Mouse (Mus musculus) limb, embryonic 10.5 days (tissue): ENCODE data around the gene Nfam1. TPM values are rescaled to one million over a fixed set of nuclear protein-coding genes. Genes with fewer than 3 reads are reported as not detected.
A peak's percentile ranks its signal among the peaks of the same experiment; 100 is the strongest.

ENCODE experiments used
- DNase-seq: peaks from one replicate; pipeline ENCODE4 v3.0.0-alpha.2; 2017; ENCODE audit warnings: low spot score
- H3K27ac ChIP-seq: fragments of 300-500 bp; sonication (generic); 2 replicates; pipeline ENCODE4 v1.5.1; 2016; ENCODE audit warnings: mild to moderate bottlenecking
- H3K27me3 ChIP-seq: fragments of 300-500 bp; sonication (generic); 2 replicates; pipeline ENCODE4 v1.6.1; 2016; ENCODE audit warnings: low read depth, mild to moderate bottlenecking; ENCODE audit not compliant: poor library complexity, severe bottlenecking
- H3K36me3 ChIP-seq: fragments of 300-500 bp; sonication (generic); 2 replicates; pipeline ENCODE4 v1.6.1; 2016; ENCODE audit warnings: mild to moderate bottlenecking, moderate library complexity
- H3K4me1 ChIP-seq: fragments of 300-500 bp; sonication (generic); 2 replicates; pipeline ENCODE4 v1.6.1; 2016
- H3K4me3 ChIP-seq: fragments of 300-500 bp; sonication (generic); 2 replicates; pipeline ENCODE4 v1.5.1; 2016; ENCODE audit warnings: mild to moderate bottlenecking, moderate library complexity
- H3K9me3 ChIP-seq: fragments of 300-500 bp; sonication (generic); replicated peaks from 2 replicates; pipeline ENCODE4 v1.6.1; 2016; ENCODE audit warnings: mild to moderate bottlenecking
- WGBS: fragments of 180-500 bp; shearing (Covaris S2); methylation state at CpG from one replicate; pipeline ENCODE4 v1.1.7; 2016; 5-methylcytosine and 5-hydroxymethylcytosine counted together
- polyA plus RNA-seq: library from polyadenylated mRNA; unstranded; fragments of >200 nt; fragmentation: Nextera tagmentation; extraction: Ambion mirVana; gene quantifications from 2 replicates; pipeline ENCODE4 v1.2.1, GENCODE M21; 2016

Gene Nfam1
- polyA plus RNA-seq, 1 experiment from 2014 or later, result 2.6 TPM

DNA sequence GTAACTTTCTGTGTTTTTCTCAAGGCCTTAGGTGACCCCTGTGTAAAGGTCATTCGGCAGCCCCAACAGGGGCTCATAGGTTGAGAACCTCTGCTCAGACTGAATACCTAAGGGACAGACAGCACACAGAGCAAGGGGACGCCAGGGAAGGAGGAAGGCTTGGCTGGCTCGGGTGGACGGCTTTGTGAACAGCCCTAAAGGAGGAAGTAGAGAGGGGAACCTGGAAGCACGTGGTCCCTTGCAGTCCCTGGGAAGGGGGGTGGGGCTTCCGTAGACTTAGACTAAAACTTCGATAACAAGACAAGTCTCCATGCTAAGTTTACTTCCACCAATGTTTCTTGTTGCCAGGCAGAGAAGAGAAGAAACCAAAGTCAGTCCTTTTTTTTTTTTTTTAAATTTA lies 3.0 kb upstream of the Nfam1 start:
- peaks cover 80% of the 10 kb centered on the region for H3K27me3 ChIP-seq
- H3K27ac ChIP-seq, result no peak overlapping the region
- no peak overlapping the region for H3K4me3 ChIP-seq
- no peak for DNase-seq
- no peaks in the 10 kb centered on the region for H3K9me3 ChIP-seq
- H3K4me1 ChIP-seq, result peaks cover 70% of the 10 kb centered on the region
- WGBS, result 63% methylated on average over 7 of the region's 7 CpGs
- H3K36me3 ChIP-seq, result no peaks in the 10 kb centered on the region

GRCm38 (mm10) chr15:83034275-83034977 lies 1.3 kb upstream of the Nfam1 start:
- 16% methylated on average over 17 of the region's 17 CpGs for WGBS
- peaks cover 69% of the 10 kb centered on the region for H3K27me3 ChIP-seq
- no peaks in the 10 kb centered on the region for H3K9me3 ChIP-seq
- no peak for DNase-seq
- H3K27ac ChIP-seq, result 0 out of 2 replicates have a peak overlapping the region, but pooled peaks have one; percentile 0
- H3K4me3 ChIP-seq, result peak overlapping the region; percentile 25; the same call in 1 of the 2 replicates
- H3K36me3 ChIP-seq, result no peaks in the 10 kb centered on the region
- H3K4me1 ChIP-seq, result peaks cover 75% of the 10 kb centered on the region

DNA sequence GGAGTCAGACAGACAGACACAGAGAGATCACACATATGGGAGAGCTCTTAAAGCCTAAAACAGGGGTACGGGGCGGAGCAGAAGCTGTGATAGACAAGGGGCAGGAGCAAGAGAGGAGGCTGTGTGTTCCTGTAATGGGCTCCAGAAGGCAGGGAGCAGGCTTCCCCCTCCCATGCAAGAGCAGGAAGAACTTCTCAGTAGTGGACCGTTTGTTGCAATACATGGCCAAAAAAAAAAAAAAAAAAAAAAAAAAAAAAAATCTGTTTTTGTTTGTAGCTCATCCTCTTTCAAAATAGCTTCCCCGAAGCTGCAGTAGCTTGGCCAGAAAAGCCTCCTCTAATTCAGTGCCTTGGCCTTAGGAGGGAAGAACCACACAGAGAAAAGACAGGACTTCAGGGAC lies 2.2 kb downstream of the Nfam1 start:
- WGBS, result 46% methylated on average over 4 of the region's 4 CpGs
- no peak for DNase-seq
- Histone ChIP-seq H3K27me3 (peaks cover 64% of the 10 kb centered on the region), H3K4me3 (no peak overlapping the region), H3K27ac (peak overlapping the region; percentile 79), H3K36me3 (no peaks in the 10 kb centered on the region), H3K9me3 (no peaks in the 10 kb centered on the region), H3K4me1 (peaks cover 73% of the 10 kb centered on the region)

DNA sequence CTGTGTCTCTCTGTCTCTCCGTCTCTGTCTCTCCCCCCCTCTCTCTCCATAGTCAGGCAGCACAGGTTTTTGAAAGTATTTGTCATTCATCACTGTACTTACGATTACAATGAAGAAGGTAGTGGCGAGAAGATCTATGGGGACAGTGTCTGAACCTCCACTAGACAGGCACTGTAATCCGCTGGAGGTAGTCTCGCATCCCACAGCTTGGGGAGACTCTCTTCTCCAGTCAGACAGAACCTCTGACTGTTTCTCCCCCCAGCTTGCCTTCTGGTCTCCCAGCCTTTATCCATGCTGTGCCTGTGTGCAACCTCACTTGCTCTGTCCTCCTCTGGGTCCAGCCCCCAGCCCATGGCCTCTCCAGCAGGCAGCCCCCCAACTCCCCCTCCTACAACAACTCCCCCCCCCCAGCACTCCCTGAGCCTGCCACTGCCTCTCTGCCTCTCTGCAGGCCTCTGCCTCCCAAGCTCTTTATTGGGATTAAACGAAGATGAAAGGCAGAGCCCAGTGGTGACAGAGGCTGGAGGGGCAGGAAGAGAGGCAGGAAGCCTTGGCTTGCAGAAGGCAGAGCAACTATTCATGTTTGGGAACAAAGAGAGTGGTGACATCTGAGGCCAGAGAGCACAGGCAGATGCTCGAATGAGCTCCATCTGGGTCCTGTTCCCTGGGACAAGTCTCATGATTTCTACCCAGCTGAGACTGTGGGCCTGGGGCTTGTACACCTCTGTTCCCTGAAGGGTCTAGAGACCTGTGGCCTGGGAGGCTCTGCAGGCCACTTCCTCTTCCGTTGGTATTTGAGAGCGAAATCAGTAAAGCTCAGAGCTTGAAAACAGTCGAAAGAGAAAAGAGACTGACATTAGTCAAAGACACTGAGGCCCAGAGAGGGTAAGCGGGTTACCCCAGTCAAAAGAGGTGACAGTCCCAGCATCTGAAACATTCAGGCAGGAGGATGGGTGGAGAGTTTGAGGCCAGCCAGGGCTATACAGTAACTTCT lies 3.1 kb downstream of the Nfam1 start:
- Histone ChIP-seq H3K9me3 (no peaks in the 10 kb centered on the region), H3K4me1 (peaks cover 79% of the 10 kb centered on the region), H3K27me3 (peaks cover 59% of the 10 kb centered on the region), H3K36me3 (no peaks in the 10 kb centered on the region), H3K4me3 (no peak overlapping the region), H3K27ac (peak overlapping the region; percentile 79)
- no peak for DNase-seq
- 34% methylated on average over 11 of the region's 11 CpGs for WGBS

GRCm38 (mm10) chr15:83026129-83026528 lies 7.0 kb downstream of the Nfam1 start:
- peaks cover 31% of the 10 kb centered on the region for H3K27me3 ChIP-seq
- WGBS, result 31% methylated on average over 8 of the region's 8 CpGs
- H3K27ac ChIP-seq, result peak overlapping the region; percentile 77
- H3K9me3 ChIP-seq, result no peaks in the 10 kb centered on the region
- H3K4me1 ChIP-seq, result peaks cover 67% of the 10 kb centered on the region
- peak overlapping the region; percentile 31; the same call in 1 of the 2 replicates for H3K4me3 ChIP-seq
- DNase-seq, result no peak
- no peaks in the 10 kb centered on the region for H3K36me3 ChIP-seq

GRCm38 (mm10) chr15:83025041-83025760 lies 7.9 kb downstream of the Nfam1 start:
- WGBS, result 5% methylated on average over 25 of the region's 25 CpGs
- Histone ChIP-seq H3K27ac (peak overlapping the region; percentile 77), H3K4me1 (peaks cover 59% of the 10 kb centered on the region), H3K4me3 (peak overlapping the region; percentile 31), H3K9me3 (no peaks in the 10 kb centered on the region), H3K36me3 (no peaks in the 10 kb centered on the region), H3K27me3 (peaks cover 31% of the 10 kb centered on the region)
- DNase-seq, result peak; percentile 83

DNA sequence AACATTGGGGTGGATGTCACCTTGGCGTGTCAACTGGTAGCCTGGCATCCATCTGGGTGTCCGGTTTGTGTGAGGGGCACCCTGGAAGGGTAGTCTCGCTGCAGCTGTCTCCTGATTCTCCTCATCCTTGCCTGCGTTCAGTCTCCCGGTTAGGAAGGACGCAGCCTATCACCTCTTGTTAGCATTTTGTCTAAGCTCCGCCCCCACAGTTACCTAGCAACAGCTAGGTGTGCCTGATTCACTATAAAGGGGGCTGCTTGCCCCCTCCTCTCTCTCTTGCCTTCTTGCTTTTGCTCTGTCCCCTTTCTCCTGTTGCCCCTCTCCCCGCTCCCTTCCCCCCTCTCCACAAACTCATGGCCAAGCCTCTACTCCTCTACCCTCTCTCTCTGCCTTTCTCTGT lies 10.2 kb downstream of the Nfam1 start:
- Histone ChIP-seq H3K4me1 (peaks cover 55% of the 10 kb centered on the region), H3K9me3 (no peaks in the 10 kb centered on the region), H3K4me3 (no peak overlapping the region), H3K27ac (no peak overlapping the region), H3K36me3 (no peaks in the 10 kb centered on the region), H3K27me3 (peaks cover 31% of the 10 kb centered on the region)
- 29% methylated on average over 8 of the region's 8 CpGs for WGBS
- DNase-seq, result no peak

- 30% methylated on average over 15 of the region's 15 CpGs for WGBS
- H3K36me3 ChIP-seq, result no peaks in the 10 kb centered on the region
- H3K4me1 ChIP-seq, result peaks cover 37% of the 10 kb centered on the region
- H3K4me3 ChIP-seq, result 0 out of 2 replicates have a peak overlapping the region, but pooled peaks have one; percentile 1
- peaks cover 64% of the 10 kb centered on the region for H3K27me3 ChIP-seq
- DNase-seq, result no peak
- no peaks in the 10 kb centered on the region for H3K9me3 ChIP-seq
- 0 out of 2 replicates have a peak overlapping the region, but pooled peaks have one; percentile 15 for H3K27ac ChIP-seq
These were observed 22.0 kb downstream of the Nfam1 start for GRCm38 (mm10) chr15:83010990-83011664.

GRCm38 (mm10) chr15:83010423-83010822 lies 22.7 kb downstream of the Nfam1 start:
- Histone ChIP-seq H3K4me3 (no peak overlapping the region), H3K4me1 (peaks cover 37% of the 10 kb centered on the region), H3K36me3 (no peaks in the 10 kb centered on the region), H3K27me3 (peaks cover 64% of the 10 kb centered on the region), H3K27ac (no peak overlapping the region), H3K9me3 (no peaks in the 10 kb centered on the region)
- DNase-seq, result no peak
- WGBS, result 25% methylated on average over 8 of the region's 8 CpGs

DNA sequence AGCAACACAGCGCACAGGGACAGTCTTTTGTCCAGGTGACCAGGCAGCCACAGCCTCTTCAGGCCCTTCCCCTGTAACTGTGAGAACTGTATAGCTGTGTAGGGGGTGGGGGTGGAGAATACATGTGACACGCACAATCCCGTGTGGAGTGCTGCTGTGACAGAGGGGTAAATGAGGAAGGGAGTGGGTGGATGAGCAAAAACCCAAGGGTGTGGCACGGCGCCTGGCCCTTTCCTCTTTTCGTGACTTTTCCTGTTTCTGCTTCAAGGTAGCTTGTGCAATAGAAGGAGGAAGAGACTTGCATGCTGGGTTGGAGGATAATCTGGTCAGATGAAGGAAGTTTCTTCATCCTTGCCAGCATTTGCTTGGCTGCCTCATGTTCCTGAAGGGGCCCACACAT lies 23.6 kb downstream of the Nfam1 start:
- H3K27me3 ChIP-seq, result peaks cover 55% of the 10 kb centered on the region
- H3K27ac ChIP-seq, result no peak overlapping the region
- no peaks in the 10 kb centered on the region for H3K36me3 ChIP-seq
- no peak for DNase-seq
- no peak overlapping the region for H3K4me3 ChIP-seq
- H3K9me3 ChIP-seq, result no peaks in the 10 kb centered on the region
- 91% methylated on average over 6 of the region's 6 CpGs for WGBS
- H3K4me1 ChIP-seq, result peaks cover 37% of the 10 kb centered on the region

DNA sequence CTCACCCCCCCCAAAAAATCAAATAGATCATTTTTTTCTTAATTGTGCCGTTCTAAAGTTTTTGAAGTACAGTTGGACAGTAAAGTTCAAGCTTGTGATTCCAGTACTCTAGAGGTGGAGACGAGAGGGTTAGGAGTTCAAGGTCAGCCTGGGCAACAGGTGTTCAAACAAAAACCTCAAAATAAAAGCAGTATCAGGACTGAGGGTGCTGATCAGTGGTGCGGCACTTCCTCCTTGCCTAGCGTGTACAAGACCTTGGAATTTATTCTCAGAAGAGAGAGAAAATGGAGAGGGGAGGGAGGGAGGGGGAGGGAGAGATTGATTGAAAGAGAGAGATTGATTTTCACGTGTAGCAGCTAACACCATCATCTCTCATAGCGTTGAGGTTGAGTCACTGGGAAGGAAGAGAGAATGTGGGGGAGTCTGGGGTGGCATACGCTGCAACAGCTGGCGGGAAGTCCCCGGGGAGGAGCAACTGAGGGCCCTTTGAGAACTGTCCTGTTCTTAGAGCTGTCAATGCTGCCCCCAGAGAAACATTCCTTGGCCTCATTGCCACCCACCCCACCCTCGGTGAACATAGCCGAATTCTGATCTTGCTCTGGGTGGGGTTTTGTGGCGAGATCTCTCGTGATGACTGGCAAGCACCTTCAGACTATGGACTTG lies 24.2 kb downstream of the Nfam1 start:
- H3K4me1 ChIP-seq, result peaks cover 37% of the 10 kb centered on the region
- H3K36me3 ChIP-seq, result no peaks in the 10 kb centered on the region
- no peak for DNase-seq
- no peak overlapping the region for H3K4me3 ChIP-seq
- no peaks in the 10 kb centered on the region for H3K9me3 ChIP-seq
- H3K27ac ChIP-seq, result no peak overlapping the region
- 85% methylated on average over 13 of the region's 13 CpGs for WGBS
- peaks cover 50% of the 10 kb centered on the region for H3K27me3 ChIP-seq
